Mouse (Mus musculus): ENCODE results near the gene Adtrp.

- TF ChIP-seq POLR2A (IDR thresholded peaks at IDR 0.05; ENCODE audit: low read depth, low read length), result no peak
- TF ChIP-seq CTCF (IDR thresholded peaks at IDR 0.05; ENCODE audit: extremely low read depth, insufficient read length, insufficient replicate concordance, low read depth, low read length), result no peak
These were observed 128.2 kb downstream of the Adtrp start for GRCm38 (mm10) chr13:41719331-41719730.

Measured in small intestine, adult 2 months (tissue).